12 mouse cellular contexts compared by ENCODE assay signal in the genomic region with DNA sequence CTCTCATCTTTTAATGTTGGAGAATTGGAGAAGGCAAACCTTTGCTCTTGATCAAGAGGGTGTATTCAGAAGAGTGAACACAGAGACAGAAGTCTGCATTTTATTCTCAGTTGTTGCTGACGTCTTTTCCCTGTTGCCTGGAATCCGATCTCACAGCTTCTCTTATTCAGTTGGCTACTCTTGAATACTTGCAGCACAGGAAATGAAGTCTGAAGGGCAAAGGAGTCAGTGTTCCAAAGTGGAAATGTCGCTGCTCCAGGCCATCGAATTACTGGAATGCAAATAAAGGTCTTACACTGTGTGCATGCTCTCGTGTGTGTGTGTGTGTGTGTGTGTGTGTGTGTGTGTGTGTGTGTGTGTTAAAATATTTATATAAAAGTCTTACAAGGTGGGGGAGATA. TPM values are rescaled to one million over a fixed set of nuclear protein-coding genes. Genes with fewer than 3 reads are reported as not detected.
DNase-seq lines count a peak whose midpoint lies in the region; ATAC-seq and TF ChIP-seq lines count a peak whose summit lies in the region.
"Had no signal": no experiment of that assay in that cellular context is flagged by ENCODE, and none has a peak within 500 bp of the region (broad histone marks: within the 10 kb centered on the region; RNA-seq: fewer than 3 reads in every experiment).

No protein-coding gene starts in this region.

- no peak for TF ChIP-seq CTCF in heart, adult 2 months (IDR thresholded peaks at IDR 0.05)
- TF ChIP-seq CTCF in midbrain, postnatal 0 days (IDR thresholded peaks at IDR 0.05): no peak

- TF ChIP-seq POLR2A in heart, adult 2 months (IDR thresholded peaks at IDR 0.05; ENCODE audit: insufficient read depth, low read depth, low read length): 0 out of 2 replicates have a peak, but pooled peaks have one; percentile 24

- H3K27me3 ChIP-seq in heart, adult 2 months (ENCODE audit: control insufficient read depth, insufficient read depth, low read length): no peaks in the 10 kb centered on the region
- H3K27me3 ChIP-seq in kidney, embryonic 14.5 days (ENCODE audit: control insufficient read depth, insufficient read depth, low read length): no peaks in the 10 kb centered on the region
- no peaks in the 10 kb centered on the region for H3K27me3 ChIP-seq in midbrain, postnatal 0 days (ENCODE audit: insufficient read depth, low read length)
- no peaks in the 10 kb centered on the region for H3K27me3 ChIP-seq in liver, embryonic 12.5 days (replicated peaks)

- H3K4me2 ChIP-seq in kidney, embryonic 14.5 days (replicated peaks; ENCODE audit: low read depth, low read length): no peak overlapping the region
- H3K4me2 ChIP-seq in midbrain, postnatal 0 days (ENCODE audit: low read depth, low read length, poor library complexity, severe bottlenecking): no peak overlapping the region
- H3K4me2 ChIP-seq in liver, embryonic 12.5 days: no peak overlapping the region

- H3K4me1 ChIP-seq in heart, adult 2 months (ENCODE audit: control insufficient read depth, insufficient read depth, low read length): peaks cover 4% of the 10 kb centered on the region
- H3K4me1 ChIP-seq in kidney, embryonic 14.5 days (ENCODE audit: control insufficient read depth, insufficient read depth, low read length): peaks cover 3% of the 10 kb centered on the region; the same call in 1 of the 2 replicates
- H3K4me1 ChIP-seq in midbrain, postnatal 0 days (ENCODE audit: insufficient read depth, low read length): no peaks in the 10 kb centered on the region
- H3K4me1 ChIP-seq in liver, embryonic 12.5 days: peaks cover 6% of the 10 kb centered on the region

- peak; percentile 86 for ATAC-seq in kidney, embryonic 14.5 days (ENCODE audit: low FRiP score, low TSS enrichment)
- ATAC-seq in midbrain, postnatal 0 days (ENCODE audit: low FRiP score): no peak
- ATAC-seq in liver, embryonic 12.5 days: no peak

- H3K4me3 ChIP-seq in heart, adult 2 months: no peak overlapping the region
- no peak overlapping the region for H3K4me3 ChIP-seq in kidney, embryonic 14.5 days (ENCODE audit: low read length)
- no peak overlapping the region for H3K4me3 ChIP-seq in midbrain, postnatal 0 days (ENCODE audit: low read depth, low read length)
- no peak overlapping the region for H3K4me3 ChIP-seq in liver, embryonic 12.5 days

- H3K27ac ChIP-seq in heart, adult 2 months: peak overlapping the region; percentile 34; the same call in 1 of the 2 replicates
- no peak overlapping the region for H3K27ac ChIP-seq in kidney, embryonic 14.5 days (ENCODE audit: low read depth, low read length)
- H3K27ac ChIP-seq in midbrain, postnatal 0 days (ENCODE audit: low read depth, low read length): no peak overlapping the region
- no peak overlapping the region for H3K27ac ChIP-seq in liver, embryonic 12.5 days
- H3K27ac ChIP-seq: liver, embryonic 14.5 days had no signal

- no peaks in the 10 kb centered on the region for H3K9me3 ChIP-seq in kidney, embryonic 14.5 days (ENCODE audit: control insufficient read depth, low read length)
- H3K9me3 ChIP-seq in midbrain, postnatal 0 days (ENCODE audit: low read length): no peaks in the 10 kb centered on the region
- H3K9me3 ChIP-seq in liver, embryonic 12.5 days (replicated peaks): no peaks in the 10 kb centered on the region

- no peak overlapping the region for H3K9ac ChIP-seq in heart, adult 2 months (ENCODE audit: low read depth, low read length)
- H3K9ac ChIP-seq in kidney, embryonic 14.5 days (ENCODE audit: low read depth, low read length): no peak overlapping the region
- H3K9ac ChIP-seq in midbrain, postnatal 0 days (replicated peaks; ENCODE audit: low read length, poor library complexity, severe bottlenecking): no peak overlapping the region
- H3K9ac ChIP-seq in liver, embryonic 12.5 days: no peak overlapping the region
- H3K9ac ChIP-seq: liver, embryonic 14.5 days had no signal

- no peak for TF ChIP-seq EP300 in heart, adult 2 months (IDR thresholded peaks at IDR 0.05; ENCODE audit: insufficient read depth, low read depth, low read length)

- no peaks in the 10 kb centered on the region; the same call in none of the 2 replicates for H3K36me3 ChIP-seq in heart, adult 2 months (ENCODE audit: control insufficient read depth, insufficient read depth, low read length)
- H3K36me3 ChIP-seq in kidney, embryonic 14.5 days (ENCODE audit: control insufficient read depth, insufficient read depth, low read length): no peaks in the 10 kb centered on the region
- H3K36me3 ChIP-seq in midbrain, postnatal 0 days (ENCODE audit: insufficient read depth, low read length): no peaks in the 10 kb centered on the region
- no peaks in the 10 kb centered on the region for H3K36me3 ChIP-seq in liver, embryonic 12.5 days

- intact Hi-C loops in heart, adult 2 months (cut with DNase I): no loop called here
- intact Hi-C loops in heart, postnatal 25 days (cut with DNase I): no loop called here

- 12% methylated on average over 5 of the region's 5 CpGs for WGBS in heart, adult 2 months
- WGBS in kidney, embryonic 14.5 days: 11% methylated on average over 5 of the region's 5 CpGs
- 32% methylated on average over 5 of the region's 5 CpGs for WGBS in midbrain, postnatal 0 days
- 34% methylated on average over 5 of the region's 5 CpGs for WGBS in liver, embryonic 12.5 days (ENCODE audit: insufficient replicate concordance)

- H3K79me2 ChIP-seq in heart, adult 2 months (replicated peaks; ENCODE audit: control insufficient read depth, insufficient read depth, low read length): no peaks in the 10 kb centered on the region

- DNase-seq in heart, adult 2 months: no peak
- DNase-seq in heart, postnatal 25 days (ENCODE audit: low spot score): no peak
- peak; percentile 2 for DNase-seq in retina, postnatal 1 day
- DNase-seq in retina, embryonic 14.5 days (ENCODE audit: low spot score): no peak
- DNase-seq in layer of hippocampus, postnatal 25 days (ENCODE audit: extremely low spot score in 1 of 2, low spot score in 1 of 2): no peak
- no peak for DNase-seq in midbrain, postnatal 0 days (ENCODE audit: low spot score)
- DNase-seq: cerebellum, postnatal 10 days; gastrocnemius, postnatal 10 days; thymus, postnatal 36 days had no signal

RNA-seq across cellular contexts. Expression of a gene that starts 30.7 kb away (rescaled TPM):
- 10 to 100 TPM; 34.8 TPM for total RNA-seq in heart, adult 2 months (2021)
- 6.8 and 14.0 TPM in 2 replicates for polyA plus RNA-seq in heart, adult 2 months (2012; rRNA removed)
- total RNA-seq in heart, postnatal 25 days (2021): 10 to 100 TPM; 41.1 to 45.2 TPM
- polyA plus RNA-seq in kidney, embryonic 14.5 days (2014; fragmentation: Nextera tagmentation; extraction: Ambion mirVana): 10.0 and 21.0 TPM in 2 replicates
- 1 to 10 TPM; 5.3 to 7.4 TPM for total RNA-seq in layer of hippocampus, postnatal 25 days (2021)
- total RNA-seq in midbrain, postnatal 0 days (2014; rRNA removed): 8.5 and 8.7 TPM in 2 replicates
- polyA plus RNA-seq in midbrain, postnatal 0 days (2015; fragmentation: Nextera tagmentation; extraction: Ambion mirVana): 3.0 and 3.6 TPM in 2 replicates
- polyA plus RNA-seq in liver, embryonic 12.5 days (2016; fragmentation: Nextera tagmentation; extraction: Ambion mirVana): 3.4 and 3.6 TPM in 2 replicates

RNA-seq across cellular contexts. Expression of a gene that starts 30.7 kb away (rescaled TPM):
- total RNA-seq in heart, adult 2 months (2021): 10 to 100 TPM in 1 of 2 experiments, 1 to 10 TPM in 1; 7.8 to 10.5 TPM
- 0.64 and 2.4 TPM in 2 replicates for polyA plus RNA-seq in heart, adult 2 months (2012; rRNA removed)
- total RNA-seq in heart, postnatal 25 days (2021): 10 to 100 TPM; 11.2 to 12.7 TPM
- polyA plus RNA-seq in kidney, embryonic 14.5 days (2014; fragmentation: Nextera tagmentation; extraction: Ambion mirVana): 5.7 and 9.3 TPM in 2 replicates
- 1 to 10 TPM in 1 of 2 experiments, under 1 TPM in 1; 0.84 to 2.6 TPM for total RNA-seq in layer of hippocampus, postnatal 25 days (2021)
- 3.1 TPM in 1 of 2 replicates, not detected in the other for total RNA-seq in midbrain, postnatal 0 days (2014; rRNA removed)
- 3.4 TPM in 2 replicates for polyA plus RNA-seq in midbrain, postnatal 0 days (2015; fragmentation: Nextera tagmentation; extraction: Ambion mirVana)
- polyA plus RNA-seq in liver, embryonic 12.5 days (2016; fragmentation: Nextera tagmentation; extraction: Ambion mirVana): 2.6 and 2.9 TPM in 2 replicates

RNA-seq across cellular contexts. Expression of a gene that starts 42.4 kb away (rescaled TPM):
- 10 to 100 TPM; 15.6 to 18.0 TPM for total RNA-seq in heart, adult 2 months (2021)
- polyA plus RNA-seq in heart, adult 2 months (2012; rRNA removed): 16.1 and 16.5 TPM in 2 replicates
- 10 to 100 TPM; 14.1 to 16.0 TPM for total RNA-seq in heart, postnatal 25 days (2021)
- polyA plus RNA-seq in kidney, embryonic 14.5 days (2014; fragmentation: Nextera tagmentation; extraction: Ambion mirVana): 7.0 and 8.8 TPM in 2 replicates
- total RNA-seq in layer of hippocampus, postnatal 25 days (2021): 10 to 100 TPM; 21.0 to 22.7 TPM
- total RNA-seq in midbrain, postnatal 0 days (2014; rRNA removed): 5.7 and 14.1 TPM in 2 replicates
- 6.0 and 7.0 TPM in 2 replicates for polyA plus RNA-seq in midbrain, postnatal 0 days (2015; fragmentation: Nextera tagmentation; extraction: Ambion mirVana)
- polyA plus RNA-seq in liver, embryonic 12.5 days (2016; fragmentation: Nextera tagmentation; extraction: Ambion mirVana): 4.9 and 6.0 TPM in 2 replicates
